In genomic region chr12:107969126-107969525, GRCm38 (mm10) we compare ENCODE assay signal across 13 mouse cellular contexts. TPM values are rescaled to one million over a fixed set of nuclear protein-coding genes. Genes with fewer than 3 reads are reported as not detected.
DNase-seq lines count a peak whose midpoint lies in the region; ATAC-seq lines count a peak whose summit lies in the region.
"Had no signal": no experiment of that assay in that cellular context is flagged by ENCODE, and none has a peak within 500 bp of the region (broad histone marks: within the 10 kb centered on the region; RNA-seq: fewer than 3 reads in every experiment).

No protein-coding gene starts in this region.

- ATAC-seq in heart, embryonic 13.5 days (ENCODE audit: extremely low read depth, insufficient number of reproducible peaks, low FRiP score, low TSS enrichment) = no peak
- ATAC-seq in midbrain, embryonic 13.5 days = no peak
- no peak for ATAC-seq in midbrain, embryonic 11.5 days (ENCODE audit: low FRiP score)
- no peak for ATAC-seq in forebrain, embryonic 16.5 days
- no peak for ATAC-seq in neural tube, embryonic 13.5 days (ENCODE audit: low read depth)

- WGBS in heart, embryonic 13.5 days = 79% methylated on average over 8 of the region's 8 CpGs
- 75% methylated on average over 8 of the region's 8 CpGs for WGBS in midbrain, embryonic 13.5 days
- WGBS in midbrain, embryonic 11.5 days = 77% methylated on average over 8 of the region's 8 CpGs
- 55% methylated on average over 8 of the region's 8 CpGs for WGBS in forebrain, embryonic 16.5 days
- 68% methylated on average over 8 of the region's 8 CpGs for WGBS in neural tube, embryonic 13.5 days

- no peak for DNase-seq in heart, adult 8-10 months (ENCODE audit: low spot score)
- no peak for DNase-seq in midbrain, embryonic 11.5 days (ENCODE audit: low spot score, missing footprints)
- no peak for DNase-seq in retina, embryonic 14.5 days (ENCODE audit: low spot score)
- no peak for DNase-seq in frontal cortex, adult 2 months (ENCODE audit: extremely low spot score in 1 of 2, low spot score in 1 of 2)
- DNase-seq: kidney, adult 18-20 months; lung, adult 18-20 months; retina, postnatal 1 day had no signal

- no peak overlapping the region for H3K4me2 ChIP-seq in heart, embryonic 13.5 days
- H3K4me2 ChIP-seq in midbrain, embryonic 13.5 days (replicated peaks) = no peak overlapping the region
- no peak overlapping the region for H3K4me2 ChIP-seq in midbrain, embryonic 11.5 days
- peak overlapping the region; percentile 52 for H3K4me2 ChIP-seq in forebrain, embryonic 16.5 days (ENCODE audit: low read length)
- H3K4me2 ChIP-seq in neural tube, embryonic 13.5 days = peak overlapping the region; percentile 50

- H3K4me1 ChIP-seq in heart, embryonic 13.5 days = peaks cover 44% of the 10 kb centered on the region
- H3K4me1 ChIP-seq in midbrain, embryonic 13.5 days (replicated peaks) = peaks cover 95% of the 10 kb centered on the region
- H3K4me1 ChIP-seq in midbrain, embryonic 11.5 days (ENCODE audit: control insufficient read depth, insufficient read depth, low read length) = peaks cover 26% of the 10 kb centered on the region
- peaks cover 88% of the 10 kb centered on the region for H3K4me1 ChIP-seq in forebrain, embryonic 16.5 days (replicated peaks; ENCODE audit: control insufficient read depth, insufficient read depth, low read length)
- H3K4me1 ChIP-seq in neural tube, embryonic 13.5 days (replicated peaks) = peaks cover 96% of the 10 kb centered on the region

- H3K27me3 ChIP-seq in heart, embryonic 13.5 days (replicated peaks) = no peaks in the 10 kb centered on the region; the same call in 1 of the 2 replicates
- H3K27me3 ChIP-seq in midbrain, embryonic 13.5 days = no peaks in the 10 kb centered on the region
- no peaks in the 10 kb centered on the region; the same call in 1 of the 2 replicates for H3K27me3 ChIP-seq in midbrain, embryonic 11.5 days (ENCODE audit: control insufficient read depth, insufficient read depth, low read length)
- no peaks in the 10 kb centered on the region for H3K27me3 ChIP-seq in forebrain, embryonic 16.5 days (replicated peaks; ENCODE audit: control insufficient read depth, insufficient read depth, low read length)
- no peaks in the 10 kb centered on the region for H3K27me3 ChIP-seq in neural tube, embryonic 13.5 days
- H3K27me3 ChIP-seq: heart, embryonic 15.5 days had no signal

- no peak overlapping the region for H3K4me3 ChIP-seq in heart, embryonic 13.5 days
- H3K4me3 ChIP-seq in midbrain, embryonic 13.5 days (replicated peaks) = no peak overlapping the region
- no peak overlapping the region for H3K4me3 ChIP-seq in midbrain, embryonic 11.5 days (ENCODE audit: low read depth, low read length)
- H3K4me3 ChIP-seq in forebrain, embryonic 16.5 days (replicated peaks; ENCODE audit: low read length) = no peak overlapping the region
- no peak overlapping the region for H3K4me3 ChIP-seq in neural tube, embryonic 13.5 days
- H3K4me3 ChIP-seq: heart, embryonic 15.5 days had no signal

- H3K9ac ChIP-seq in heart, embryonic 13.5 days = no peak overlapping the region
- H3K9ac ChIP-seq in midbrain, embryonic 13.5 days (replicated peaks) = no peak overlapping the region
- no peak overlapping the region for H3K9ac ChIP-seq in midbrain, embryonic 11.5 days (ENCODE audit: low read length)
- H3K9ac ChIP-seq in forebrain, embryonic 16.5 days (replicated peaks; ENCODE audit: low read depth, low read length) = peak overlapping the region; percentile 34
- no peak overlapping the region for H3K9ac ChIP-seq in neural tube, embryonic 13.5 days
- H3K9ac ChIP-seq: heart, embryonic 15.5 days had no signal

- H3K9me3 ChIP-seq in heart, embryonic 13.5 days = no peaks in the 10 kb centered on the region
- no peaks in the 10 kb centered on the region for H3K9me3 ChIP-seq in midbrain, embryonic 13.5 days
- no peaks in the 10 kb centered on the region for H3K9me3 ChIP-seq in midbrain, embryonic 11.5 days (ENCODE audit: control insufficient read depth, low read length)
- H3K9me3 ChIP-seq in forebrain, embryonic 16.5 days (ENCODE audit: control insufficient read depth, low read length) = no peaks in the 10 kb centered on the region
- H3K9me3 ChIP-seq in neural tube, embryonic 13.5 days = no peaks in the 10 kb centered on the region
- H3K9me3 ChIP-seq: heart, embryonic 15.5 days had no signal

- no peaks in the 10 kb centered on the region for H3K36me3 ChIP-seq in heart, embryonic 13.5 days
- no peaks in the 10 kb centered on the region for H3K36me3 ChIP-seq in midbrain, embryonic 13.5 days
- H3K36me3 ChIP-seq in midbrain, embryonic 11.5 days (ENCODE audit: control insufficient read depth, insufficient read depth, low read length) = no peaks in the 10 kb centered on the region
- no peaks in the 10 kb centered on the region for H3K36me3 ChIP-seq in forebrain, embryonic 16.5 days (ENCODE audit: control insufficient read depth, insufficient read depth)
- no peaks in the 10 kb centered on the region for H3K36me3 ChIP-seq in neural tube, embryonic 13.5 days
- H3K36me3 ChIP-seq: heart, embryonic 15.5 days had no signal

- H3K27ac ChIP-seq in heart, embryonic 13.5 days (replicated peaks) = 0 out of 2 replicates have a peak overlapping the region, but pooled peaks have one; percentile 3
- H3K27ac ChIP-seq in midbrain, embryonic 13.5 days = peak overlapping the region; percentile 82
- no peak overlapping the region for H3K27ac ChIP-seq in midbrain, embryonic 11.5 days (ENCODE audit: low read depth, low read length)
- peak overlapping the region; percentile 92 for H3K27ac ChIP-seq in forebrain, embryonic 16.5 days (ENCODE audit: low read length)
- peak overlapping the region; percentile 89 for H3K27ac ChIP-seq in neural tube, embryonic 13.5 days (replicated peaks)
- H3K27ac ChIP-seq: heart, embryonic 15.5 days had no signal

RNA-seq across cellular contexts. Expression of gene Bcl11b, which starts 34.3 kb away (rescaled TPM):
- 4.5 and 4.6 TPM in 2 replicates for polyA plus RNA-seq in heart, embryonic 13.5 days (2015; fragmentation: Nextera tagmentation; extraction: Ambion mirVana)
- 1 to 10 TPM in 2 of 4 experiments, under 1 TPM in 2; 0.75 to 1.8 (median 0.99) TPM for total RNA-seq in heart, adult 8-10 months (2022)
- polyA plus RNA-seq in midbrain, embryonic 13.5 days (2015; fragmentation: Nextera tagmentation; extraction: Ambion mirVana) = 19.2 and 27.0 TPM in 2 replicates
- 4.5 and 6.3 TPM in 2 replicates for polyA plus RNA-seq in midbrain, embryonic 11.5 days (2014; fragmentation: Nextera tagmentation; extraction: Ambion mirVana)
- polyA plus RNA-seq in forebrain, embryonic 16.5 days (2015; fragmentation: Nextera tagmentation; extraction: Ambion mirVana) = 81.4 and 87.9 TPM in 2 replicates
- polyA plus RNA-seq in neural tube, embryonic 13.5 days (2015; fragmentation: Nextera tagmentation; extraction: Ambion mirVana) = 33.5 and 34.9 TPM in 2 replicates
- polyA plus RNA-seq in frontal cortex, adult 2 months (2012; rRNA removed) = 38.0 and 43.9 TPM in 2 replicates
- total RNA-seq: MEL had no signal

Comparison
In these comparisons a context has a peak if more than half of its experiments do, and no peak if none do; other contexts are left out.
1. H3K4me2 ChIP-seq: peak in forebrain, embryonic 16.5 days (single experiment) and neural tube, embryonic 13.5 days (single experiment); none in heart, embryonic 13.5 days (single experiment), midbrain, embryonic 13.5 days (single experiment) and midbrain, embryonic 11.5 days (single experiment).